Mouse (Mus musculus) megakaryocyte, embryonic 14.5 days (primary cell): ENCODE measurements around the gene Urod. TPM values are rescaled to one million over a fixed set of nuclear protein-coding genes. Genes with fewer than 3 reads are reported as not detected.

Experiments used
- H3K27me3 ChIP-seq: replicated peaks from 2 replicates; pipeline ENCODE3; 2012; ENCODE audit warnings: inconsistent platforms
- H3K36me3 ChIP-seq: replicated peaks from 2 replicates; pipeline ENCODE3; 2012; ENCODE audit warnings: low read length, inconsistent platforms, mixed read lengths
- H3K4me1 ChIP-seq: 2 replicates; pipeline ENCODE4 v1.6.1; 2012; ENCODE audit warnings: inconsistent platforms
- H3K4me3 ChIP-seq: replicated peaks from 2 replicates; pipeline ENCODE3; 2012; ENCODE audit warnings: moderate library complexity, mild to moderate bottlenecking, inconsistent platforms
- H3K9me3 ChIP-seq: 2 replicates; pipeline ENCODE4 v1.6.1; 2012; ENCODE audit warnings: inconsistent platforms
- FLI1 ChIP-seq: IDR thresholded peaks from 2 replicates; pipeline ENCODE4 v1.6.1; 2012; ENCODE audit warnings: low read length, inconsistent platforms, mixed read lengths
- GATA1 ChIP-seq: IDR thresholded peaks from 3 replicates; pipeline ENCODE4 v1.6.1; 2012; ENCODE audit warnings: mixed read lengths, low read length, inconsistent platforms, borderline replicate concordance
- polyA plus RNA-seq: library from polyadenylated mRNA; stranded (reverse); fragments of >175 nt; gene quantifications from 2 replicates; pipeline ENCODE4 v1.2.3, GENCODE M21; 2012; ENCODE audit warnings: low replicate concordance; ENCODE audit not compliant: insufficient read depth

Urod gene
- polyA plus RNA-seq, 1 experiment = 36.2 TPM

GRCm38 (mm10) chr4:116944055-116944454 lies 50.2 kb downstream of the Urod start:
- H3K27me3 ChIP-seq = peaks cover 4% of the 10 kb centered on the region
- H3K4me3 ChIP-seq = no peak overlapping the region
- TF ChIP-seq FLI1 (no peak), GATA1 (no peak)
- H3K4me1 ChIP-seq = peaks cover 9% of the 10 kb centered on the region
- no peaks in the 10 kb centered on the region; the same call in 1 of the 2 replicates for H3K9me3 ChIP-seq
- no peaks in the 10 kb centered on the region for H3K36me3 ChIP-seq

DNA sequence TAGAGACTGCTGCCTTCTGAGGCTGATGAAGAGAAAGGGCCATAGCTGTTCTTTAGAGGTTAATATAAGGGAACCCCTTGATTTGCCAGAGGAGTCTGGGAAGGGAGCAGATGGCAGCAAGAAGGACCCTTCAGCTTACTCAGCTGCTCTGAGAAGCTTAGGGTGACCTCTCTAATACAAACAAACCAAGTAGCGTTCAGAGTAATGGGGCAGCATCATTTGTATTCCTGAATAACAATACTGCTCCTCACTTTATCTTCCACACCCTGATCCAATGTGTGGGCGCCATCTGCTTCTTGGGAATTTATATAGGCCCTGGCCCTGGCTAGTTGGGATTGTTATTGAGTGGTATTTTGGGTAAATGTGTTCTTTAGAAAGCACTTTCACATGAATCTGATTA lies 51.5 kb downstream of the Urod start:
- no peaks in the 10 kb centered on the region; the same call in 1 of the 2 replicates for H3K9me3 ChIP-seq
- H3K27me3 ChIP-seq = peaks cover 4% of the 10 kb centered on the region
- no peaks in the 10 kb centered on the region for H3K36me3 ChIP-seq
- H3K4me1 ChIP-seq = peaks cover 9% of the 10 kb centered on the region
- H3K4me3 ChIP-seq = no peak overlapping the region
- TF ChIP-seq FLI1 (no peak), GATA1 (no peak)

Other genes with a start within 250 kb of the Urod start
- gene Toe1, start 186.8 kb downstream of the Urod start, polyA plus RNA-seq = 1.3 TPM in 1 of 2 replicates, not detected in the other
- 1.6 and 4.5 TPM in 2 replicates for gene Mutyh, start 186.7 kb downstream of the Urod start, polyA plus RNA-seq
- 0.54 and 0.94 TPM in 2 replicates for gene Hpdl, start 172.7 kb downstream of the Urod start, polyA plus RNA-seq
- gene Zswim5, start 117.0 kb downstream of the Urod start, polyA plus RNA-seq = 0.29 and 0.63 TPM in 2 replicates
- 7.5 and 16.5 TPM in 2 replicates for gene Hectd3, start 904 bp upstream of the Urod start, polyA plus RNA-seq
- 5.3 TPM in 1 of 2 replicates, not detected in the other for gene Eif2b3, start 25.0 kb upstream of the Urod start, polyA plus RNA-seq
- gene Ptch2, start 101.7 kb upstream of the Urod start, polyA plus RNA-seq = 11.8 TPM in 1 of 2 replicates, not detected in the other
- 12.4 and 46.5 TPM in 2 replicates for gene Btbd19, start 131.3 kb upstream of the Urod start, polyA plus RNA-seq
- gene Tctex1d4, start 132.4 kb upstream of the Urod start, polyA plus RNA-seq = 12.1 TPM in 1 of 2 replicates, not detected in the other
- gene Plk3, start 139.6 kb upstream of the Urod start, polyA plus RNA-seq = 13.2 and 16.0 TPM in 2 replicates
- gene Rps8, start 161.8 kb upstream of the Urod start, polyA plus RNA-seq = 358 and 2,282 TPM in 2 replicates
- gene Kif2c, start 188.2 kb upstream of the Urod start, polyA plus RNA-seq = 5.6 and 8.3 TPM in 2 replicates